Mouse (Mus musculus) inflammation-experienced regulatory T-cells, adult 16 weeks (primary cell): ENCODE data around the gene Llgl1. TPM values are rescaled to one million over a fixed set of nuclear protein-coding genes. Genes with fewer than 3 reads are reported as not detected.

Source experiments
- polyA plus RNA-seq: library from polyadenylated mRNA; unstranded; fragments of 100-300 nt; shearing (Covaris generic); gene quantifications from one replicate; pipeline ENCODE4 v1.2.1, GENCODE M21; 2017

Llgl1 gene
- 31.4 TPM for polyA plus RNA-seq

GRCm38 (mm10) chr11:60699524-60700075, at the start of gene Llgl1:
Llgl1 (plus strand) TSS chr11:60699723.

GRCm38 (mm10) chr11:60726601-60727391, 27.3 kb downstream of the Llgl1 start, which contains the start of gene Flii:
Flii (minus strand) TSS chr11:60727263.

GRCm38 (mm10) chr11:60728260-60728761, 28.8 kb downstream of the Llgl1 start, which contains the start of gene Mief2:
Mief2 (plus strand) TSS chr11:60728398.

Other genes with a start within 250 kb of the Llgl1 start
- 65.4 TPM for gene Drg2, start 245.1 kb upstream of the Llgl1 start, polyA plus RNA-seq
- 0.02 TPM for gene Myo15, start 230.4 kb upstream of the Llgl1 start, polyA plus RNA-seq
- gene Alkbh5, start 163.3 kb upstream of the Llgl1 start, polyA plus RNA-seq, result 4.8 TPM
- gene Flii, start 27.5 kb downstream of the Llgl1 start, polyA plus RNA-seq, result 223 TPM
- 20.7 TPM for gene Mief2, start 28.7 kb downstream of the Llgl1 start, polyA plus RNA-seq
- 24.4 TPM for gene Top3a, start 77.6 kb downstream of the Llgl1 start, polyA plus RNA-seq
- gene Smcr8, start 77.8 kb downstream of the Llgl1 start, polyA plus RNA-seq, result 15.0 TPM
- gene Shmt1, start 112.0 kb downstream of the Llgl1 start, polyA plus RNA-seq, result 25.1 TPM
- 36.8 TPM for gene Dhrs7b, start 130.9 kb downstream of the Llgl1 start, polyA plus RNA-seq
- 45.8 TPM for gene Tmem11, start 179.5 kb downstream of the Llgl1 start, polyA plus RNA-seq
- 11.2 TPM for gene Natd1, start 215.0 kb downstream of the Llgl1 start, polyA plus RNA-seq
- gene Map2k3, start 232.3 kb downstream of the Llgl1 start, polyA plus RNA-seq, result 74.9 TPM